Mouse (Mus musculus): ENCODE measurements around the gene Spef1.

Spef1 gene

DNA sequence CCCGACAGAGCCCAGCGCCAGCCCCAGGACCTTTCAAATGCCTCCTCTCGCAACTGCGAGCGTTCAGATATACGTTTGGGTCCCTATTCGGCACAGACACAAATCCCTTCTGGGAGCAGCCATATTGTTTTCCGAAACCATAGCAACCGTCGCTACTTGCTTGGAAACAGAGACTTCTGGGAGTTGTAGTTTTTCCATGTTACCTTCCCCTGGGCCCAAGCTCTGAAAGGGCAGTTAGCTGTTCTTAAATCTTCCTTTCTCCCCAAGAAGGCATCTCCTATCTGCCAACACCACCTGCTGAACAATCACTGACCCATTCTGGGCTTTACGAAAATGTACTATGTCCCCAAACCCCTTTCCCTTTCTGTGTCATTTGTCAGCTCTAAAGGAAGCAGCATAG, 12.4 kb downstream of the Spef1 start:
- DNase-seq (ENCODE audit: low spot score in 2 of 2), result peak; percentile 76 to 85

DNA sequence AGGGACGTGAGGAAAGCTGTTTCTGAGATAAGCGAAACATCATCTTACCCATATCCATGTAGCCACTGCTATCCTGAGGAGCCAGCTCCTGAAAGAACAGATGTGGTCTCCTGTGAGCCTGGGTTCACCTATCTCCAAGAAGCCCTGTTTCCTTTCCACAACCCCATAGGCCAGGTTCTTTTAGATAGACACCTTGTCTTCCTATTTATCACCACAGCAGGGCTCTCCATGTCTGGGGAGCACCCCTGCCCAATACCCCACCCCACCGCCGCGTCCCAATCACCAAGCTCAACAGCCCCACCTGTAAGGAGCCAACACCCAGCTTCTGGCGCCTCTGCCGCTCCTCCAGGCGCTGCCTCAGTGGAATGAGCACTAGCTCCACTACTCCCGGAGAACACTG, 14.8 kb downstream of the Spef1 start:
- no peak for DNase-seq (ENCODE audit: low spot score in 2 of 2)

DNA sequence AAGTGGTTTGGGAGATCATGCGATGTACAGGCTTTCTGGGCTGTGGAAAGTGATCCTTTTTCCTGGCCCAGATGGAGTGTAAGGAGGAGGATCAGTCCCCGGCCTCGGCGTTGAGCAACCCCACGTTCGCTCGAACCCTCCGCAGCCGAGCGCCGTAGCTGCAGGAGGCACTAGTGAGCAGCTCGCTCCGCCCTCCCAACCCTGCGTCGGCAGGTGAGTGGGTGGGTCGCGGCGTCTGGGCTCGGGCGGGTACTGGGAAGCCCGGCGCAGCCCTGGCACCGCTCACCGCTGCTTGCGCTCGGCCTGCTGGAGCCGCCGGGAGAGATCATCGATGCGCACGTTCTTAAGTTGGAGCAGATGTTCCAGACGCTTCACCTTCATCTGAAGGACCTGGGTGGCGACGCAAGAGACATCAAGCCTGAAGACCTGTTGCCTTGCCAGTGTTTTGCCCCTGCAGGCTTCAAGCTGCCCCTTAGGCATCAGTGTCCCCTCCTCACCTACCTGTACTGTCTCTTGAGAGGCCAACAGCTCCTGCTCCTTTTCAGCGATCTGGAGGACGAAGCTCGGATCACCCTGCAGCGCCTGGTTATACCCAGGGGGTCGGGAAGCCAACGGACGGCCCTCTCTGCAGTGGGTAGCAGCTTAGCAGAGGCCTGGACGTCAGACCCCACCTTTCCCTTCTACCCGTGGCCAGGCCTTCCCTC, 15.5 kb downstream of the Spef1 start:
- peak; percentile 80 to 85 for DNase-seq (ENCODE audit: low spot score in 2 of 2)

DNA sequence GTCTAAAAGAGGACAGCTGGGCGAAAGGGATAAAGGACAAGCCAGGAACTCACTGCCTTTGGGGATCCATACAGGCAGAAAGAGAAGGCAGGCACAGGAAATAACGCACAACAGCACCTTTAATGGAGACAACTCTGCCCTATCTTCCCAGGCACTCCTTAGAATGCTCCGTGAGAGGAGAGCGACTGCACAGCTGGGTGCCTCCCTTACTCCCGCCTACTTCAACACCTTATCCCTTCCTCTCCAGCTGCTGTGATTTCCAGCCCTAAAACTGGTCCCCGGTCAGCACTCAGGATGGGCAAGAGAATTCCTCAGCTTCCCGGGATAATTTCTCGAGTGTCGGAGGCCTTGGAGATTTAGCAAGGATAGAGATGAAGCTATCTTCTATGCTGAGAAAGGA, 16.1 kb downstream of the Spef1 start:
- no peak for DNase-seq (ENCODE audit: low spot score in 2 of 2)

DNA sequence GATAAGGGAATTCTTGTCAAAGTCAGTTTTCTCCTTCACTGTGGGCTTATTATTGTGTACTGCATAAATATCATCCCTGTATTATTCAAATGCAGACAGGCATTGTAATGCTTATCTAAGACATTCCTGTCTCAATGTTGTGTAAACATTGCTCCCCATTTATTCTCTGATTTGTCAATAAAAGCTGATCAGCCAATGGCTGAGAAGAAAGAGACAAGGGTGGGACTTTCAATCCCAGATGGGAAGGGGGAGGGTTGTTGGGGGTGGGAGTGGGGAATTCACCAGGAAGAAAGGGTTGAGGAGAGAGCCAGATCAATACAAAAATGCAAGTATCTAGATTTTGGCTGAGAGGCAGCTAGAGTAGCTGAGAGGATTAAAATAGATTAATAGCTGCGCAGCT, 18.2 kb downstream of the Spef1 start:
- DNase-seq (ENCODE audit: low spot score in 2 of 2), result no peak

DNA sequence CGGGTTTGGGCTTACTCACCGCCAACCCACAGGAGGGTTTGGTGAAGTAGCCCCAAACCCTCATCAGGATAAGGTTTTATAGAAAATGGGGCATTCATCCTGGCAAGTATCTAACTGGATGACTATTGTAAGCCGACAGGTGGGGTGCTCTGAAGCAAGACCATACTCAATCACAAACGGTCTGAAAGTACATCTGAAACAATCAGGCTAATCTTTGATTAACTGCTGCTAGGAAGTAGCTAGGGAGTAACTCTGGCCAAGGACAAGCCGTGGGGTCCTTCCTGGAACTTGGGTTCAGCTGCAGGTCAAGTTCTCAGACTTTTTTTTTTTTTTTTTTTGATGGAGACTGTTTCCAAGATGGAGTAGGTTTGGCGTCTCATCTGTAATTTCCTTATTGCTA, 19.1 kb downstream of the Spef1 start:
- no peak for DNase-seq (ENCODE audit: low spot score in 2 of 2)

DNA sequence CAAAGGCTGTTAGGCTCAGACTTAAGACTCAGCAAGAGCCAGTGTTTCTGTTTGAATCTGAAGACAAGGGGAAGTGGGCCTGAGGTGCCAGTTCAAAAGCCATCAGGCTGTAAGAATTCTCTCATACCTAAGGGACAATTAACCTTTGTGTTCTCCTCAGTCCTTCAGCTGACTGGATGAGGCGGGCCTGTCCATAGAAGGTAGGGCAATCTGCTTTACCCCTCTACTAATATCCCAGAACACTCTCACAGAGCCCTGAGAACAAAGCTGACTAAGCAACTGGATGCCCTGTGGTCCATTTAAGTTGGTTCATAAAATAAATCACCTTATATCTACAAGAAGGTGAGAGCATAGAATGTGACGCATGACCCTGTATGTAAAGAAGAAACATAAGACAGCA, 20.9 kb downstream of the Spef1 start:
- no peak for DNase-seq (ENCODE audit: low spot score in 2 of 2)

DNA sequence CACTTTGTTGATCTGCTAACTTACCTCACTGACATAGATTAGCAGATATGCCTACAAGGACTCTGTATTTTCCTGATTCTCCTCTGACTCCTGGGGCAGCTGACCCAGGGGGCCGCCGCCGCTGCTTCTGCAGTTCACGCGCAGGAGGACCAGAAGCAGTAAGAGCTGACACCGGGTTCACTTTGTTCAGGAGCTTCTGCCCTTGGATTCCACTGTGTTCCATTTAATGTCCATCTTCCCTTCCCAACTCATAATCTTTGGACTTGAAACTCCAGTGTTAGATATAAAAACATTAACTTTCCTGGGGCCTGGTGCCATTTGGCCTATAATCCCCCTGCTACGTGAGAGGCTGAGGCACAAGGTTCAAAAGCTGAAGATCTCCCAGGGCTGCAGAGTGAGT, 23.2 kb downstream of the Spef1 start:
- DNase-seq (ENCODE audit: low spot score in 2 of 2), result no peak

DNA sequence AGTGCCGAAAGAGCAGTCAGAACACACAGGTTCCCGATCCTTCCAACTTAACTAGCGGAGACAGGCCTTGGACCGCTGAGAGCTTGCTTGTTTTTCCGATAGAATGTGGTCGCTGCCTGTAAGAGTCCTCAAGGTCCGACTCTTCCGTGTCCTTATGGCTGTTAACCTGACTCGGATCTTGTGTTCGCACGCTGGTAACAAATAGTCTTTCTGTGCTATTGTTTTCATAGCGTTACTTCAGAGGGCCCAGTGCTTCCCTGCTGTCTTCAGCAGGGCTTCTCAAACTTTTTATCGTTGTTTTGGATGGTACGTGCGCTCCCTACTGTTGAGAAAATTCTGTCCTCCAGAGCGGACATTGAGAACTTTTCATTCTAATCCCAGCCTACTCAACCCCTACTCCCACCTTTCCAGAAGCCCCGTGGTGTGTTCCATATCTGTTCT, 26.4 kb downstream of the Spef1 start:
- DNase-seq (ENCODE audit: low spot score in 2 of 2), result no peak

DNA sequence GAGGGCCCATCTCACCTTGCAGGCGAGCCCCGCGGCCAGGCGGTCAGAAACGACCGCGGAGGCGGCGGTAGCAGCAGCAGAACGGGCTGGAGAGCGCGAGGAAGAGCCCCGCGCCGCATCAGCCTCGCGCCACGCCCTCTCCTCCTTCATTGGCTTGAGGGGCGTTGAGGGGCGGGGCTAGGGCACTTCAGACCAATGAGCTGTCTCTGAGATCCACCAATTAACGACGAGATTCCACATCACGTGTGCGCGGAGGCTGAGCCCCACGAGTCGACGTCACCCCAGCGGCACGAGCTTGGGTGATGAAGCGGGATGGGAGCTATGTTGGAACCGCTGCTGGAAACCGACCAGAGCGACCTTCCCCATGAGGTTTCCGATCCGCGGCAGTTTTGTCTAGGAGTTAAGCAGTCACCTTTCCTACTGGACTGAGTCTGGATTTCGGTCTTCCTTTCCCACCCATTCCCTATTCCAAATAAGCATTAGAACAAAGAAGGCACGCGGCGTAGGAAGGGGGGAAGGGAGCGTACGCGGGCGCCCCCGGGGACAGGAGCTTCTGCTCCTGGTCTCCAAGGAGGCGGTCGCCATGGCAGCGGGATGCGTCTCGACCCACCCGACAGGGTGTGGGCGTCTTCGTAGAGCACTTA, 27.0 kb downstream of the Spef1 start, which contains the start of gene 1700037H04Rik:
1700037H04Rik (minus strand) TSS at position 144 of the 644 bp plus-strand sequence.
- DNase-seq (ENCODE audit: low spot score in 2 of 2), result peak; percentile 99

DNA sequence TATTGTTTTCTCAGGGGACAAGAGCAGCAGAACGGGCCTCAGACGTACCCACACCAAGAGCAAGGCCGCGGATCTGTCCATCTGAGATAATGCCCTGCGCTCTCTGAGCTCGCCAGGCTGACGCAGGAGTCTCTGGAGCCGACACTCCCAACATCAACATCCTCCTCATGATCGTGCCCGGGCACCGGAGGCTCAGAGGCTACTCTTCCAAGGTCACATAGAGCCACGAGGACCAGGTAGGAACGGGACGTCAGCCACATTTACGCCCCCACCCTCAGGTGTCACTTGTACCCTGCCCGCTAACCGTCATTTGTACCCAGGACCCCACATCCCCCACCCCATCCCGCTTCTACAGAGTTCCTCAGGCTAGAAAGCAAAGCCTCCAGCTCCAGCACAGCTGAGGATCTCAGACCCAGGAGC, 27.6 kb downstream of the Spef1 start:
- DNase-seq (ENCODE audit: low spot score in 2 of 2), result no peak

DNA sequence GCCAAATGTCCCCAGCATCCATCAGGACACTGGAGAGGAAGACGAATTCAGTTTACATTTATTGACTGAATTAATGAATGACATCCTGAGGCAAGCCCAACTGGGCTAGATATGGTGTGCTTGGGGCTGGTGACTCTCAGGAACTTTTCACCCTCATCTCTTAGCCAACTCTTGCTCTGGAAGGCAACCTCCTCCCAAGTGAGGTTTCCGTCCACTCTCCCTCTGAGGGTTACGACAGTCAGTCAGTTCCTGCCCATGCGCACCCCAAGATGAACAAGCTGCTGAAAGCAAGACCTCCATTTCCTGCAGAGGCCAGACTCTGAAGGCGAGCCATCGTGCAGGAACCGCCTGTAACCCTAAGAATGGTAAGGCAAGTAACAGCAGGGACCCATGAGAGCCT, 30.1 kb downstream of the Spef1 start:
- DNase-seq (ENCODE audit: low spot score in 2 of 2), result no peak

DNA sequence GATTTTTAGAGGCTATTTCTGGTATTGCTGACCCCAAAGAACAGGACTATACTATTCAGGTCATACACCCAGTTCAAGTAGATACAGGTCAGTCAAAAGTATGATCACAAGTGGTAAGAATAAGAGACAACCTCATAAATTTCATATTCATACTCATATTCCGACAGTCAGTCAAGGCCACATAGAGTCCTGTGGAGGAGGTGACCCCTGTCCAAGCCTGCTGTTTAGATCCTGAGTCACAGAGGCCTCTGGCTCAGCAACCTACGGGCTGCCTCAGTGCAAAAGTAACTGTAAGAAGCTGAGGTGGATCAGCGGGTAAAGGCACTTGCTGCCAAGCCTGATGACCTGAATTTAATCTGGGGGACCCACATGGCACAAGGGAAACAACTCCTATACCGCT, 33.0 kb downstream of the Spef1 start:
- DNase-seq (ENCODE audit: low spot score in 2 of 2), result no peak

DNA sequence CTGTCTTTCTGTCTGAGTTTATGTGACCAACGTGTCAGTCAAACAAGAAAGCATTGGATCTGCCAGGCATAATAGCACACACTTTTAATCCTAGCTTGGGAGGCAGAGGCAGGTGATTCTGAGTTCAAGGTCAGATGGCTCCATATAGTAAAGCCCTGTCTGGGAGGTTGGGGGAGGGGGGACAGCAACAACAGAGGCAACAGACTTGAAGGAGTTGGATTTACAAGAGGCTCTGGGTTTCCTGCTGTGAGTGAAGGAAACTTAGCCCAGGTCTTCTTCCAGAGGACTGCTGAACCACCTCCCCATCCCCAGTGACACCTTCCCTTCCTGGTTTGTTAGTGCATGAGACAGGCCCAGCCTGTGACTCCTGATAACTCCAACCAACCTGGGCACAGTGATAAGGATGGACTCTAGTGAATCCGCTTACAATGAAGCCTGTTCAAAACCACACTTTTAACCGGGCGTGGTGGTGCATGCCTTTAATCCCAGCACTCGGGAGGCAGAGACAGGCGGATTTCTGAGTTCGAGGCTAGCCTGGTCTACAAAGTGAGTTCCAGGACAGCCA, 34.8 kb downstream of the Spef1 start:
- no peak for DNase-seq (ENCODE audit: low spot score in 2 of 2)

DNA sequence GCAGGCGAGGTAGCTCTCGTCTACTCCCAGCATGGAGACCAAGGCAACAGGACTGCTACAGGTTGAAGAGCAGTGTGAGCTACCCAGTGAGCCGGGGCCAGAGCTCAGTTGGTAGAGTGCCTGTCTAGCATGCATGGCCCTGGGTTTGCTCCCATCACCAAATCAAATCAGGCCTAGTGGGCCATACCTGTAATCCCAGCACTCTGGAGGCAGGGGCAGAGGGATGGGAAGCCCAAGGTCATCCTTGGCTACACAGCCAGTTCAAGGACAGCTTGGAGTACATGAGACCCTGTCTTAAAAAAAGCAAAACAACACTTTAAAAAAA, 37.9 kb downstream of the Spef1 start:
- DNase-seq (ENCODE audit: low spot score in 2 of 2), result no peak

DNA sequence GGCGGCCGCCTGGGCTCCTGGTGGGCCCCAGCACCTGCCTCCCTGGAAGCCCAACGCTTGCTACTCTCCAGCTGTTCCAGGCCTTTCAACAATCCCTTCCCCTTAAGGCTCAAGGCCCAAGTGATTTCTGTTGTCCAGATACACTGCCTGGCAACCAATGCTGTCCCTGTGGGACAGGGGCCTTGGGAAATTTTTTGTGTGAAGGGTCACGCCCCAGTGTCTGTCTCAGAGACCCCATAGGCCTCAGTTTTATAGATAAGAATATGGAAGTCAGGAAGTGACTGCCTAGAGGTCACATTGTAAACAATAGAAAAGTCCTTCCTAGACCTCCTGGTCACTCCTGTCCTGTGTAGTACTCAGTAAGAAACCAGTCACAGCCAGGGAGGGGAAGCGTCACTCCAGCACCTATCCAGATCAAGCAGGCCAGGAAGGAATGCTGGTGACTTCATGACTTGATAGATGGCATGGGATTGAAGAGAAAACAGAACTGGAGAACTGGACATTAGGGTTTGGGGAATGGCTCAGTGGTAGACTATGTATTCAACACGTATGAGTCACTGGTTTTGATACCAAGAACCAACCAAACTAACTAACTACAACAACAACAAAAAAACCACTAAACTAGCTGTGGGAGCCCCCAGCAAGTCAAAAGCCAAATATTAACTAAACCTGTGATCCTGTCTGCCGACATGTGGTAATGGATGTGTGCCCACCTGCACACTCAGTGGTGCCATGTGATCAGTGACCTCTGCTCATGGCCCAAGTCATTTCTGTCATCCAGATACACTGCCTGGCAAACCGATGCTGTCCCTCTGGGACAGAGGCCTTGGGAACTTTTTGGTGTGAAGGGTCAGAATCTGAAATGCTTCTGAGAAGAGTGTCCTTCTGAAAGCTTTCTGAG, 38.5 kb downstream of the Spef1 start:
- no peak for DNase-seq (ENCODE audit: low spot score in 2 of 2)

DNA sequence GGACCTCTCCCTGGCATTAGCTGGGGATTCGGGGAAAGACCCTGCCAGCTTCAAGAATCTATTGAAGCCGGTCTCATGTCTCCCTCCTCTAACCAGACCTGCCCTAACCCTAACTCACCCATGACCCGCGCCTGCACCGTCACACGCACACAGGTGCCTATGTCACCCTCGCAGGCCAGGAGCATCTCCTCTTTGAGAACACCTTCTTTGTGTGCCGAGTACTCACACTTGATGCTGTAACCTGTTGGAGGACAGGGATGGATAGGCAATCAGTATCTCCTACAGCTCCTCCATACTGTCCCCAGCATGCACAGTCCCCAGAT, 40.1 kb downstream of the Spef1 start:
- DNase-seq (ENCODE audit: low spot score in 2 of 2), result no peak

DNA sequence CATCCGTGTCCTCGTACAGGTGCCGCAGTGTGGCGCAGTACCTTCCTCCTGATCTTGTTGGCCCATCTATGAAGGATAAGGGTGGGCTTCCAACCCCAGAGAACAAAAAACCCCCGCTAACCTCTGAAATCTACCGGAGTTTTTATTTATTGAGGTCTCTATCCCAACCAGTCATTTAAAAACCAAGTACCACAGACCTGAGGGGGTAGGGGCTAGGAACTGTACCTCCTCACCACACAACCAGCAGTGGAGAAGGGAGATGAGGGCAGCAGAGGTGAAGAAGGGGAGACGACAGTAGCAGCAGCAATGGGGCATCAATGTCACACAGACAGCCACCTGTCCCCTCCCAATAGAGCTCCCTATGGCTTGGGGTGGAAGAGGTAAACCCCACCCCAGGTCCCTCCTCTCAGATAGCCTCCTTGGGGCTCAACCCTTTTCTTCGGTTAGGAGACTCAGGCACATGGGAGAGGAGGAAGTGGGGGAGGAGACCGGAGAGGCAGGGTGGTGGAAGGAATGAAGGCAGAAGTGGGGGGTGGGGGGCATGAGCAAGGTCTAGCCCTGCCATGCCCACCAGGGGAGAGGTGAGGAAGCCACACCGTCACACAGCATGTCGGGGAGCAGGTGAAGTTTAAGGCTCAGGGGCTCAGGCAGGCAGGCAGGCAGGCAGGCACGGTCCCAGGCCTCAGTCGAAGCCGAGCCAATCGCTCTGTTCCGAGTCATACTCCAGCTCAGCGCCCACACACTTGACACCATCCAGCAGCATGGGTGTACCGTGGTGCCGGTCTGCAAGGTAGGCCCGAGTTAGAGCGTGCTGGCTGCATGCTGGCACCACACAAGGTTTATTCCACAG, 40.7 kb downstream of the Spef1 start:
- no peak for DNase-seq (ENCODE audit: low spot score in 2 of 2)

DNA sequence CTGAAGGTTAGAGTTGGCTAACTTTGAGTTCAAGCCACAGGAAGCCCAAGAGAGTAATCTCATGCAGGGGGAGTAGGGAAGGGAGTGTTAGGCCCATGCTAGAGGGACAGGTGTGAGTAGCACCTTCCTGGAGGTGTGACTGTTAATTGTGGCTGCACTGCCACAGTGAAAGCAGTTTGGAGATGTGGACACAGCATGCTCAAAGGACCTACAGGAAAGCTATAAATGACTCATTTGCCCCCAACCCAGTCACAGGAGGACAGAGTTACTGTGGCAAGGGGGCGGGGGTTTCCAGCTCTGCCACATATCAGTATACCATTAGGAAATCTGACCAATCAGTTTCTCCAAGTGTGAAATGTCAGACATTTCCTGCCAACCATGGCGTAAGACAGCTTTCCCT, 41.5 kb downstream of the Spef1 start:
- no peak for DNase-seq (ENCODE audit: low spot score in 2 of 2)

DNA sequence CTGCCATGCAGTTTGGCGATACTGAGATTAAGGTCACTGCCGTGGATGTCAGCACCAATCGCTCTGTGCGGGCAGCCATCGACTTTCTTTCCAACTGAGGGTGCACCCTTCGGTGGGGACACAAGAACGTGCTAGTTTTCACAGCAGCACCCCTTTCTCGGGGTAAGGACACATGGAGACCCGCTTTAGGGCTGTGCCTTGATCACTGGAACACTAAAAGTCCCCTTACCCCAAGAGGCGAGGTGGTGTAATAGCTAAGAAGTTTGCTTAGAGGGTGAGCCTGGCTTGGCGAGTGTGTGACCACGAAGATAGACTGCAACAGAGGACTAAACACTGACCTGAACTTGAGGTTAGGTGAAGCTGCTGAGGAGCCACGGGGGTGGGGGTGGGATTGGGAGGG, 42.0 kb downstream of the Spef1 start:
- DNase-seq (ENCODE audit: low spot score in 2 of 2), result no peak

DNA sequence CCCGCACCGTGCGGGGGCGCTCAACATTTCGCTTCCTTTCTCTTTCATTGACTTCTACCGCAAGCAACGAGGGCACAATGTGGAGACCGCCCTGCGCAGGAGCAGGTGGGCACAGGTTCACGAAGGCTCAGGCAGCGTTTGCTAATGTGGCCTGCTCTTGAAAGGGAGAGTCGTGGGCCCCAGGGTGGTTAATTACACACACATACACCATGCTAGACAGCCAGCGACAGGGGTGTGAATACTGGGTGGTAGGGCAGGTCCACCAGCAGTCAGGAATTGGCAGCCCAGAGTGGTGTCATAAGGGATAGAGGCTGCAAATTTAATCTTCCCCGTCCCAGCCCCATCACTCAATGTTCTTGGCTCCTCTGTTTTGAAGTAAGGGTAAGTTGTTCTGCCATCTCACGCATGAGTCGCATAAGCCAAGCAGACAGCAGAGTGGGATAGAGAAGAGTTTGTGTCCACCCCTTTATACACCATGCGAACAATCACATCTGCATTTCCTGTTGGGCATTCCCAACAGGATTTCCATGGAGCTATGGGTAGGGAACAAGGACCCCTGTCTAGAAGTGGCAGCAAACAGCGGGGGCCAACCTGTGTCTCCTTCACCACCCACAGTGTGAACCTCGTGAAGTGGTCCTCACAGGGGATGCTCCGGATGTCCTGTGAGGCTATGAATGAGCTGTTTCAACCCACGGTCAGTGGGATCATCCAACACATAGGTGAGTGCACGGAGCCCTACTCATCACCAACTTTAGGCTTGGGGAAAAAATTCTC, 43.9 kb downstream of the Spef1 start:
- no peak for DNase-seq (ENCODE audit: low spot score in 2 of 2)
